In the genomic region with DNA sequence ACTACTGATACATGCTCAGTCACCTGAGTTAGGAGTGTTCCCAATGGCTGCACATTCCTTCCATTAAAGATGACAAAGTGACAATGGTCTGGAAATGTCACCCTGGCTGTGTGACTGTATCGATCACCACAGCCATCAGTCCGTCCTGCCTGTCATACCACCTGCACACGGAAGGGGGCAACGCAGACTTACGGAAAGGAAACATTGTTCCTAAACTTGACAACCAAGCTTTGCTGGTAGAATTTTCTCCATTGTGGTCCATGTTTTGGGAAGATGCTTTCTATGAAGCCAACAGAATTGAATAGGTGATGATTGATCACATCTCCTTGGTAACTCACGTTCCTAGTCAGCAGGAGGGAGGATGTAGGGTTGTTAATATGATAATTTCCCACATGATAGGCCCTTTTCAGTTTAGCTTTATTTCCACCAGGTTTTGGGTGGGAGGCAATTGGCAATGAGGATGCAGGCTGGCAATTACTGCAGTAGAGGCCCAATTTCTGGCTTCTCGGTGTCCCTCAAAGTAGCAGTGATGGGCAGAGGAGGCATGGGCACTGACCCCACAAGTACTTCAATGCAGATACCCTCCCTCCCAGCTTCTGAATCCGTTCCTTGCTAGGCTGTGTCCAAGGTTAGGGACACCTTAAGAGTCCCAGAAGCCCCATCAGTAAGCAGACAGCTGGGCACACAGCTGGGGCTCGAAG, we compare ENCODE assay signal across 9 mouse cellular contexts. TPM values are rescaled to one million over a fixed set of nuclear protein-coding genes. Genes with fewer than 3 reads are reported as not detected.
DNase-seq lines count a peak whose midpoint lies in the region; ATAC-seq and TF ChIP-seq lines count a peak whose summit lies in the region.
"Had no signal": no experiment of that assay in that cellular context is flagged by ENCODE, and none has a peak within 500 bp of the region (broad histone marks: within the 10 kb centered on the region; RNA-seq: fewer than 3 reads in every experiment).

No protein-coding gene starts in this region.

- H3K36me3 ChIP-seq in midbrain, embryonic 10.5 days = no peaks in the 10 kb centered on the region
- no peaks in the 10 kb centered on the region for H3K36me3 ChIP-seq in midbrain, embryonic 13.5 days
- no peaks in the 10 kb centered on the region for H3K36me3 ChIP-seq in lung, embryonic 14.5 days (ENCODE audit: insufficient read depth)
- H3K36me3 ChIP-seq in forebrain, embryonic 13.5 days (ENCODE audit: poor library complexity, severe bottlenecking) = no peaks in the 10 kb centered on the region
- H3K36me3 ChIP-seq: neural tube, embryonic 12.5 days had no signal

- DNase-seq in midbrain, embryonic 10.5 days (ENCODE audit: low spot score) = peak; percentile 59
- DNase-seq in frontal cortex, postnatal 25 days (ENCODE audit: low spot score in 2 of 2) = peak; percentile 65 to 72
- peak; percentile 76 to 87 for DNase-seq in kidney, postnatal 36 days
- DNase-seq in lung, embryonic 14.5 days = peak; percentile 80
- peak; percentile 71 for DNase-seq in right cerebral cortex, adult 18-20 months

- ATAC-seq in midbrain, embryonic 13.5 days = no peak
- ATAC-seq in lung, embryonic 14.5 days (ENCODE audit: insufficient read depth) = no peak
- no peak for ATAC-seq in forebrain, embryonic 13.5 days

- no peak for TF ChIP-seq POLR2A in bone marrow, adult 2 months (IDR thresholded peaks at IDR 0.05; ENCODE audit: borderline replicate concordance, control insufficient read depth, low read depth, low read length)

- H3K4me1 ChIP-seq in midbrain, embryonic 10.5 days = peaks cover 16% of the 10 kb centered on the region
- H3K4me1 ChIP-seq in midbrain, embryonic 13.5 days (replicated peaks) = peaks cover 25% of the 10 kb centered on the region
- H3K4me1 ChIP-seq in bone marrow, adult 2 months (ENCODE audit: control insufficient read depth, insufficient read depth, low read length) = peaks cover 2% of the 10 kb centered on the region; the same call in 1 of the 2 replicates
- no peaks in the 10 kb centered on the region for H3K4me1 ChIP-seq in lung, embryonic 14.5 days (ENCODE audit: insufficient read depth)
- peaks cover 13% of the 10 kb centered on the region for H3K4me1 ChIP-seq in forebrain, embryonic 13.5 days

- H3K27ac ChIP-seq in midbrain, embryonic 10.5 days (replicated peaks) = no peak overlapping the region
- no peak overlapping the region for H3K27ac ChIP-seq in midbrain, embryonic 13.5 days
- H3K27ac ChIP-seq in bone marrow, adult 2 months (ENCODE audit: control insufficient read depth, insufficient read depth, low read depth, low read length, poor library complexity) = no peak overlapping the region
- no peak overlapping the region for H3K27ac ChIP-seq in lung, embryonic 14.5 days (ENCODE audit: low read depth)
- H3K27ac ChIP-seq in forebrain, embryonic 13.5 days = no peak overlapping the region
- H3K27ac ChIP-seq: neural tube, embryonic 12.5 days had no signal

- no peak overlapping the region for H3K4me2 ChIP-seq in midbrain, embryonic 13.5 days (replicated peaks)
- no peak overlapping the region for H3K4me2 ChIP-seq in lung, embryonic 14.5 days
- H3K4me2 ChIP-seq in forebrain, embryonic 13.5 days = no peak overlapping the region
- H3K4me2 ChIP-seq: neural tube, embryonic 12.5 days had no signal

- H3K27me3 ChIP-seq in midbrain, embryonic 10.5 days (ENCODE audit: low read depth, poor library complexity, severe bottlenecking) = peaks cover 51% of the 10 kb centered on the region
- peaks cover 50% of the 10 kb centered on the region for H3K27me3 ChIP-seq in midbrain, embryonic 13.5 days
- peaks cover 44% of the 10 kb centered on the region for H3K27me3 ChIP-seq in lung, embryonic 14.5 days (ENCODE audit: insufficient read depth, low read length)
- H3K27me3 ChIP-seq in forebrain, embryonic 13.5 days = peaks cover 55% of the 10 kb centered on the region

- no peak overlapping the region for H3K4me3 ChIP-seq in midbrain, embryonic 10.5 days
- no peak overlapping the region for H3K4me3 ChIP-seq in midbrain, embryonic 13.5 days (replicated peaks)
- H3K4me3 ChIP-seq in bone marrow, adult 2 months (replicated peaks; ENCODE audit: control insufficient read depth, low read depth, low read length) = no peak overlapping the region
- H3K4me3 ChIP-seq in lung, embryonic 14.5 days (ENCODE audit: low read depth, low read length) = no peak overlapping the region
- H3K4me3 ChIP-seq in forebrain, embryonic 13.5 days = no peak overlapping the region
- H3K4me3 ChIP-seq: neural tube, embryonic 12.5 days had no signal

- WGBS in midbrain, embryonic 10.5 days = 33% methylated on average over 9 of the region's 9 CpGs
- 30% methylated on average over 9 of the region's 9 CpGs for WGBS in midbrain, embryonic 13.5 days
- WGBS in bone marrow, adult 2 months = 16% methylated on average over 9 of the region's 9 CpGs
- 23% methylated on average over 9 of the region's 9 CpGs for WGBS in lung, embryonic 14.5 days
- WGBS in forebrain, embryonic 13.5 days = 29% methylated on average over 9 of the region's 9 CpGs

- H3K9me3 ChIP-seq in midbrain, embryonic 10.5 days (replicated peaks) = no peaks in the 10 kb centered on the region
- H3K9me3 ChIP-seq in midbrain, embryonic 13.5 days = no peaks in the 10 kb centered on the region
- no peaks in the 10 kb centered on the region for H3K9me3 ChIP-seq in lung, embryonic 14.5 days (ENCODE audit: low read depth, low read length)
- no peaks in the 10 kb centered on the region for H3K9me3 ChIP-seq in forebrain, embryonic 13.5 days (replicated peaks)

- peak; percentile 98 for TF ChIP-seq CTCF in bone marrow, adult 2 months (IDR thresholded peaks at IDR 0.05; ENCODE audit: control insufficient read depth, insufficient read depth, low read length)
- TF ChIP-seq CTCF in lung, embryonic 14.5 days (IDR thresholded peaks at IDR 0.05; ENCODE audit: low read depth) = peak; percentile 97

- H3K9ac ChIP-seq in midbrain, embryonic 13.5 days (replicated peaks) = no peak overlapping the region
- H3K9ac ChIP-seq in lung, embryonic 14.5 days = no peak overlapping the region
- no peak overlapping the region for H3K9ac ChIP-seq in forebrain, embryonic 13.5 days
- H3K9ac ChIP-seq: neural tube, embryonic 12.5 days had no signal

RNA-seq across cellular contexts. Expression of gene Fmnl1, which starts 2.1 kb away (rescaled TPM):
- 1.1 and 1.2 TPM in 2 replicates for polyA plus RNA-seq in midbrain, embryonic 10.5 days (2016; fragmentation: Nextera tagmentation; extraction: Ambion mirVana)
- 1.7 and 3.7 TPM in 2 replicates for polyA plus RNA-seq in midbrain, embryonic 13.5 days (2015; fragmentation: Nextera tagmentation; extraction: Ambion mirVana)
- polyA plus RNA-seq in bone marrow, adult 2 months (2011; ENCODE audit: insufficient read depth, insufficient read length, low replicate concordance, missing spikeins) = 42.0 and 121 TPM in 2 replicates
- polyA plus RNA-seq in lung, embryonic 14.5 days (2014; fragmentation: Nextera tagmentation; extraction: Ambion mirVana) = 2.5 and 2.8 TPM in 2 replicates
- 0.76 and 0.92 TPM in 2 replicates for polyA plus RNA-seq in forebrain, embryonic 13.5 days (2015; fragmentation: Nextera tagmentation; extraction: Ambion mirVana)

RNA-seq across cellular contexts. Expression of gene Hexim2, which starts 36.6 kb away (rescaled TPM):
- 7.8 and 8.2 TPM in 2 replicates for polyA plus RNA-seq in midbrain, embryonic 10.5 days (2016; fragmentation: Nextera tagmentation; extraction: Ambion mirVana)
- polyA plus RNA-seq in midbrain, embryonic 13.5 days (2015; fragmentation: Nextera tagmentation; extraction: Ambion mirVana) = 18.8 and 20.0 TPM in 2 replicates
- polyA plus RNA-seq in bone marrow, adult 2 months (2011; ENCODE audit: insufficient read depth, insufficient read length, low replicate concordance, missing spikeins) = 2.8 and 5.7 TPM in 2 replicates
- polyA plus RNA-seq in lung, embryonic 14.5 days (2014; fragmentation: Nextera tagmentation; extraction: Ambion mirVana) = 9.3 and 9.5 TPM in 2 replicates
- 13.4 and 13.9 TPM in 2 replicates for polyA plus RNA-seq in forebrain, embryonic 13.5 days (2015; fragmentation: Nextera tagmentation; extraction: Ambion mirVana)

RNA-seq across cellular contexts. Expression of gene 1700023F06Rik, which starts 39.5 kb away (rescaled TPM):
- 0.10 and 0.11 TPM in 2 replicates for polyA plus RNA-seq in midbrain, embryonic 10.5 days (2016; fragmentation: Nextera tagmentation; extraction: Ambion mirVana)
- 0.70 and 0.71 TPM in 2 replicates for polyA plus RNA-seq in midbrain, embryonic 13.5 days (2015; fragmentation: Nextera tagmentation; extraction: Ambion mirVana)
- not detected in 2 replicates for polyA plus RNA-seq in bone marrow, adult 2 months (2011; ENCODE audit: insufficient read depth, insufficient read length, low replicate concordance, missing spikeins)
- polyA plus RNA-seq in lung, embryonic 14.5 days (2014; fragmentation: Nextera tagmentation; extraction: Ambion mirVana) = 0.89 and 1.2 TPM in 2 replicates
- polyA plus RNA-seq in forebrain, embryonic 13.5 days (2015; fragmentation: Nextera tagmentation; extraction: Ambion mirVana) = 0.37 and 0.54 TPM in 2 replicates

RNA-seq across cellular contexts. Expression of gene Spata32, which starts 49.4 kb away (rescaled TPM):
- not detected in 2 replicates for polyA plus RNA-seq in midbrain, embryonic 10.5 days (2016; fragmentation: Nextera tagmentation; extraction: Ambion mirVana)
- 0.43 and 0.48 TPM in 2 replicates for polyA plus RNA-seq in midbrain, embryonic 13.5 days (2015; fragmentation: Nextera tagmentation; extraction: Ambion mirVana)
- not detected in 2 replicates for polyA plus RNA-seq in bone marrow, adult 2 months (2011; ENCODE audit: insufficient read depth, insufficient read length, low replicate concordance, missing spikeins)
- polyA plus RNA-seq in lung, embryonic 14.5 days (2014; fragmentation: Nextera tagmentation; extraction: Ambion mirVana) = not detected in 2 replicates
- not detected in 2 replicates for polyA plus RNA-seq in forebrain, embryonic 13.5 days (2015; fragmentation: Nextera tagmentation; extraction: Ambion mirVana)

RNA-seq across cellular contexts. Expression of gene Hexim1, which starts 52.8 kb away (rescaled TPM):
- polyA plus RNA-seq in midbrain, embryonic 10.5 days (2016; fragmentation: Nextera tagmentation; extraction: Ambion mirVana) = 2.3 and 2.7 TPM in 2 replicates
- 3.5 and 3.9 TPM in 2 replicates for polyA plus RNA-seq in midbrain, embryonic 13.5 days (2015; fragmentation: Nextera tagmentation; extraction: Ambion mirVana)
- 14.0 and 21.8 TPM in 2 replicates for polyA plus RNA-seq in bone marrow, adult 2 months (2011; ENCODE audit: insufficient read depth, insufficient read length, low replicate concordance, missing spikeins)
- 5.3 and 5.8 TPM in 2 replicates for polyA plus RNA-seq in lung, embryonic 14.5 days (2014; fragmentation: Nextera tagmentation; extraction: Ambion mirVana)
- polyA plus RNA-seq in forebrain, embryonic 13.5 days (2015; fragmentation: Nextera tagmentation; extraction: Ambion mirVana) = 3.3 and 4.1 TPM in 2 replicates
